Mouse (Mus musculus) cerebellum, adult 2 months (tissue): ENCODE measurements around the gene Pex5l. TPM values are rescaled to one million over a fixed set of nuclear protein-coding genes. Genes with fewer than 3 reads are reported as not detected.

Source experiments
- DNase-seq, 2 experiments: peaks; one replicate each; pipeline ENCODE4 v3.0.0; 2021
- H3K27ac ChIP-seq: fragments of 200-500 bp; 2 replicates; pipeline ENCODE4 v1.5.1; 2012; ENCODE audit warnings: low read length, control low read depth, inconsistent platforms; ENCODE audit not compliant: insufficient read depth
- H3K27me3 ChIP-seq: fragments of 200-500 bp; 2 replicates; pipeline ENCODE4 v1.6.1; 2012; ENCODE audit warnings: inconsistent platforms, mild to moderate bottlenecking, low read length, moderate library complexity; ENCODE audit not compliant: control insufficient read depth, insufficient read depth
- H3K4me1 ChIP-seq: fragments of 200-500 bp; 2 replicates; pipeline ENCODE4 v1.6.1; 2011; ENCODE audit warnings: low read length; ENCODE audit not compliant: control insufficient read depth, insufficient read depth
- H3K4me3 ChIP-seq: fragments of 200-500 bp; replicated peaks from 2 replicates; pipeline ENCODE3; 2011; ENCODE audit warnings: mild to moderate bottlenecking, low read depth, low read length, control low read depth; ENCODE audit not compliant: insufficient read depth
- CTCF ChIP-seq: fragments of 200-500 bp; IDR thresholded peaks from 2 replicates; pipeline ENCODE4 v1.5.1; 2011; ENCODE audit warnings: low read depth, mild to moderate bottlenecking, control low read depth, low read length, moderate library complexity, borderline replicate concordance; ENCODE audit not compliant: insufficient read depth
- POLR2A ChIP-seq: fragments of 200-500 bp; IDR thresholded peaks from 2 replicates; pipeline ENCODE4 v1.6.1; 2011; ENCODE audit warnings: low read length, control low read depth, borderline replicate concordance; ENCODE audit not compliant: insufficient read depth
- WGBS: fragments of 180-500 bp; shearing (Covaris S2); methylation state at CpG from one replicate; pipeline ENCODE4 v1.1.7; 2018; 5-methylcytosine and 5-hydroxymethylcytosine counted together
- polyA plus RNA-seq: library from polyadenylated mRNA; depleted of rRNA; stranded (reverse); fragments of >200 nt; gene quantifications from 2 replicates; pipeline ENCODE4 v1.2.3, GENCODE M21; 2012

The Pex5l gene
- polyA plus RNA-seq, 1 experiment: 121 TPM

DNA sequence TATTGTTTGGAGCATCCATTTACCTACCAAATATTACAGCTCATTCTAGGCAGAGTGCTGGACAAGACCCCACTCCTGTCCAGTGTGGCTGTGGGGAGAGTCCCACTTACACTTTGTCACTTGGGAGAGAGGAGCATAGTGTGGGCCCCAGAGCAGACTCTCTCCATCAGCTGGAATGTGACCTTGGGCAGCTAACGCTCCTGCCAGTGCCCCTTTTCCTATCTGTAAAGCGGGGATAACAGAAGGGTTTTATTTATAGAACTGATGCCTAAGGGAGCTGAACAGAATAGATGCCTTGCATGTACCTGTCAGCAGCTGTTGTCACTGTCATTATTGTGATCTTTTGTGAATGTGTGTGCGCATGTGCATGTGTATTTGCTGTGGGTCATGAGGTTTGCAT is 234.6 kb downstream of the Pex5l start:
- no peak for DNase-seq
- no peak overlapping the region for H3K4me3 ChIP-seq
- H3K4me1 ChIP-seq: no peaks in the 10 kb centered on the region
- WGBS: 96% methylated on average over 3 of the region's 3 CpGs
- no peaks in the 10 kb centered on the region for H3K27me3 ChIP-seq
- H3K27ac ChIP-seq: no peak overlapping the region
- TF ChIP-seq POLR2A (no peak), CTCF (no peak)

DNA sequence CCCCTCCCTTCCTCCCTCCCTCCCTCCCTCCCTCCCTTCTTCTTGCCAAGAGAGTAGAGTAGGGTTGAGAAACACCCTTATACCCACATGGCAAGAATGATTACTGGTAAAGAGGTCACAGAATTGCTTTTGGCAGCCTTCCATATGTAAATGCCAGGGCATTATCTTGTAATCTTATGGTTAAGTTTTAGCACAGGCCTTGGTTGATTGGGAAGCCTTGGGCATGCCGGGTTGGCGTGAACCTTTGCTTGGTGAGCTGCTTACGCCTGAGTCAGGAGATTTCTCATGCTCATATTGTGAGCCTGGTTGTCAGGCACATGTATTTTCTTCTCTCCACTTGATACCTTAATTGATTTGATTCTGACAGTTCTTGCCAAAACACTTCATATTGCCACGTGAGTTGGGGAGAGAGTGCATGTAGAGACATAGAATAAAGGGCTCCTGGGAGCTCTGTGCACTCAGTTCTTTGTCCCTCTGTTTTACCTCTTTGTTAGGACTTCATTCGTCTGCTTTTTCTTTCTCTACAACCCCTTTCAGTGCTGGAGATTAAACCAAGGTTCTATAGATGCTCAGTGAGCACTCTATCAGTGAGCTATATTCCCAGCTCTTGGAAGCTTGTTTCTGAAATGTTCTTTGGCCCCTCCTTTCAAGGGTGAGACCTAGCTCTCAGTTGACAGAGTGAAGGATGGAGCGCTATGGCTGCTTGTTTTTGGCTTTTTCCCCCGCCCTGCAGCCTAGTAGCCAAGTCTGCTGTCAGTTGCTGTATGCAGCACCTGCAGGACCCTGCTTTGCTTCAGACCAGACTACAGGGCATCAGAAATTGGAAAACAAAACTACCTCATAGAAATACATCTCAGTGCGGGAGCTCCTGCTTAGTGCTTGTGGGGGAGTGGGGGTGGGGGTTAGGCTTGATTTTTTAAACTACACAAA is 236.9 kb downstream of the Pex5l start:
- no peak for TF ChIP-seq CTCF
- no peak for TF ChIP-seq POLR2A
- WGBS: 72% methylated on average over 8 of the region's 8 CpGs
- Histone ChIP-seq H3K4me3 (no peak overlapping the region), H3K4me1 (no peaks in the 10 kb centered on the region), H3K27ac (no peak overlapping the region), H3K27me3 (no peaks in the 10 kb centered on the region)
- DNase-seq: no peak

DNA sequence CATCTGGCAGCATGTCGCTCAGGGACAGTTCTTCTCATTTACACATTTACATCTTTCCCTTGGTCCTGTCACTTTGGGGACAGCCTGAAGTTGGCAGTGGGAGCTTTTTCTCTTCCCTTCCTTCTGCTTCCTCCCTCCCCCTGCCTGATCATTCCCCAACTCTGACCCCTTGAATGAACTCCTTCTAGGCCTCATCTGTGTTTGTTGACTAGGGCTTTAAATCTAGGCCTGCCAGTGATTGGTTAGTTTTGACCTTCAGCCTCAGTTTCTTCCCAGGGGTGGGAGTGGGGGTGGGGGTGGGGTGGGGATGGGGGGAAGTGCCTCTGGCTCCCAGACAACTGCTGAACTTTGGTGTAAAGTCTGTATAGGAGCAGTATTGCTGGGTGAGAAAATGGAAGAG is 238.4 kb downstream of the Pex5l start:
- TF ChIP-seq POLR2A (no peak), CTCF (no peak)
- DNase-seq: no peak
- no peak overlapping the region for H3K4me3 ChIP-seq
- H3K27ac ChIP-seq: no peak overlapping the region
- H3K27me3 ChIP-seq: no peaks in the 10 kb centered on the region
- no peaks in the 10 kb centered on the region for H3K4me1 ChIP-seq
- WGBS: 97% methylated on average over 1 of the region's 1 CpGs

DNA sequence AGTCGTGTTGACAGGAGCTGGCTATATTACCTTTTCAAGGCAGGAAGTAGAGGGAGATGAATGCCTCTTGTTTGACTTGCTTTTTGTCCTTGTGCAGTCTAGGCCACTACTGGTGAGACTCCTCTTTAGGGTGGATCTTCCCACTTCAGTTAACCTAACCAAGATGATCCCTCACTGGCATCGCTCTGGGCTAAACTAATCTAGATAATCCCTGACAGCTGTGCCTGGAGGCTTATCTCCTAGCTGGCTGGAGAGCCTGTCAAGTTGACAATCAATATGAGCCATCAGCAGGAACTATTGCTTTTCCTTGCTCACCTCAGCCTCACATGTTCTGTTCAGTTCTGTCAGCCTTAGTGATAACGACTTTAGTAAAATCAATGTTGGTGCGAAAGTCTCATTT is 239.6 kb downstream of the Pex5l start:
- Histone ChIP-seq H3K27ac (no peak overlapping the region), H3K4me3 (no peak overlapping the region), H3K27me3 (no peaks in the 10 kb centered on the region), H3K4me1 (no peaks in the 10 kb centered on the region)
- no peak for DNase-seq
- 74% methylated on average over 4 of the region's 4 CpGs for WGBS
- TF ChIP-seq CTCF (no peak), POLR2A (no peak)
